Mouse (Mus musculus) forebrain, embryonic 13.5 days (tissue): Measurements from ENCODE around the gene Troap. TPM values are rescaled to one million over a fixed set of nuclear protein-coding genes. Genes with fewer than 3 reads are reported as not detected.
A peak's percentile ranks its signal among the peaks of the same experiment; 100 is the strongest.

Experiments
- ATAC-seq: fragments of 200-750 bp; cut with Nextera tagmentation; 2 replicates; pipeline ENCODE4 v1.8.0; 2017
- H3K27ac ChIP-seq: fragments of 300-500 bp; sonication (generic); 2 replicates; pipeline ENCODE4 v1.5.1; 2015; ENCODE audit warnings: inconsistent platforms, mild to moderate bottlenecking, moderate library complexity
- H3K27me3 ChIP-seq: fragments of 300-500 bp; sonication (generic); 2 replicates; pipeline ENCODE4 v1.6.1; 2015; ENCODE audit warnings: mild to moderate bottlenecking, inconsistent platforms
- H3K36me3 ChIP-seq: fragments of 300-500 bp; sonication (generic); 2 replicates; pipeline ENCODE4 v1.6.1; 2015; ENCODE audit warnings: mild to moderate bottlenecking, inconsistent platforms; ENCODE audit not compliant: poor library complexity, severe bottlenecking
- H3K4me1 ChIP-seq: fragments of 300-500 bp; sonication (generic); 2 replicates; pipeline ENCODE4 v1.6.1; 2015; ENCODE audit warnings: inconsistent platforms
- H3K4me2 ChIP-seq: fragments of 300-500 bp; sonication (generic); 2 replicates; pipeline ENCODE4 v1.6.1; 2015; ENCODE audit warnings: inconsistent platforms, mild to moderate bottlenecking, moderate library complexity
- H3K4me3 ChIP-seq: fragments of 300-500 bp; sonication (generic); 2 replicates; pipeline ENCODE4 v1.5.1; 2015; ENCODE audit warnings: mild to moderate bottlenecking, inconsistent platforms
- H3K9ac ChIP-seq: fragments of 300-500 bp; sonication (generic); 2 replicates; pipeline ENCODE4 v1.6.1; 2015; ENCODE audit warnings: mild to moderate bottlenecking, inconsistent platforms
- H3K9me3 ChIP-seq: fragments of 300-500 bp; sonication (generic); replicated peaks from 2 replicates; pipeline ENCODE4 v1.6.1; 2016; ENCODE audit warnings: inconsistent platforms
- WGBS: fragments of 180-500 bp; shearing (Covaris S2); methylation state at CpG from one replicate; pipeline ENCODE4 v1.1.7; 2015; 5-methylcytosine and 5-hydroxymethylcytosine counted together
- polyA plus RNA-seq: library from polyadenylated mRNA; unstranded; fragments of >200 nt; fragmentation: Nextera tagmentation; extraction: Ambion mirVana; gene quantifications from 2 replicates; pipeline ENCODE4 v1.2.1, GENCODE M21; 2015

Gene Troap
- polyA plus RNA-seq, 1 experiment from 2014 or later, result 38.6 TPM

DNA sequence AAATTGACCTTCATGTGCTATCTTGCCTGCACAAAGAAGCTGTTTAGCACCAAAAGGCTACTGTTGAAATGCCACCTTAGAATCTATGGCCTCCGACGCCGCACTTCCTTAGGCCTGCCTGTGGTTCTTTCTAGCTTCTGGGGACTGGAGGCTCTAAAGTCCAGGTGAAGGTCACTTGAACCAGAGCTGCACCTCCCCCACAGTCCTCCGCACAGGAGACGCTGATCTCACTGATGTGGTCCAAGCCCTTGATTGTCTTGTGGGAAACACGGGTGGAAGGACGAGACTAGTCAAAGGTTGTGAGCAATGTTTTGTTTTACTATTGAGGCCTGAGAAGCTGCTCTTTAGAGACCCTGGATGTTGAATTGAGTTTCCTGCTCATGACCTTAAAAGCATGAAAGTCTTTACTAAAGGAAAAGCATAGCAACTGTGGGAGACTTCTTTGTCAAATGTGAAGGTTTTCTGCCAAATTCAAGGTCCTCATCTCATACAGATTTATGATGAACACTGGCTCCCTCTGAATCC, 41.6 kb upstream of the Troap start:
- WGBS, result 73% methylated on average over 7 of the region's 7 CpGs
- no peak overlapping the region for H3K27ac ChIP-seq
- no peak for ATAC-seq
- 0 out of 2 replicates have a peak, but pooled peaks cover 2% of the 10 kb centered on the region for H3K27me3 ChIP-seq
- H3K4me3 ChIP-seq, result 0 out of 2 replicates have a peak overlapping the region, but pooled peaks have one; percentile 23
- no peaks in the 10 kb centered on the region for H3K9me3 ChIP-seq
- peak overlapping the region; percentile 86 for H3K4me2 ChIP-seq
- H3K4me1 ChIP-seq, result peaks cover 45% of the 10 kb centered on the region
- H3K36me3 ChIP-seq, result peaks cover 28% of the 10 kb centered on the region
- no peak overlapping the region for H3K9ac ChIP-seq

DNA sequence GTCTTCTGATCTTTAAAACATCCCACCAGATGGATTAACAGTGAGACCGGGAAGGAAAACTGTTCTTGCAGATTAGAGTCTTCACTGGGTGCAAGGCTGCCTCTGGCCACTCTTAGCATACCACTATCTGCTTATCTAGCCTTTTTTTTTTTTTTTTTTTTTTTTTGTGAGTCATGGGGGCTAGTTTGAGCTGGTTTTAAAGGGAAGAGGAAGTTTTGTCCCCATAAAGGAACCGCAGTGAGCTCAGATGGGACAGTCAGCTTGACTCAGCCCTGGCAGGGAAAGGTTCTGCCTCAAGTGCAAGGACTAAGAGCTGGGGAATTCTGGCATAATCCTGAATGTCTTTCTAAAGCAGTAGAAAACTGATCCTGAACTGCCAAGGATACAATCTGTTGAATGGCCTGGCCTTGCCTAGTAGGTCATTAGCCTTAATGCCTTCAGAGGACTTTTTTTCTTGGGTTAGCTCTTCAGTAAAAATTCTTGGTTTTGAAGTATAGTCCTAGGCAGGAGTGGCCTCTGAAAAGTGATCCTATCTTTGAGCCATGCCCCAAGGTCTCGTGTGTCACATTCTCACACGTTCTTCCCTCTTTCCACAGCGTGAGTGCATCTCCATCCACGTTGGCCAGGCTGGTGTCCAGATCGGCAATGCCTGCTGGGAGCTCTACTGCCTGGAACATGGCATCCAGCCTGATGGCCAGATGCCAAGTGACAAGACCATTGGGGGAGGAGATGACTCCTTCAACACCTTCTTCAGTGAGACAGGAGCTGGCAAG, 40.7 kb upstream of the Troap start:
- no peak overlapping the region for H3K27ac ChIP-seq
- H3K9ac ChIP-seq, result no peak overlapping the region
- no peaks in the 10 kb centered on the region for H3K9me3 ChIP-seq
- H3K4me2 ChIP-seq, result no peak overlapping the region
- no peak for ATAC-seq
- H3K36me3 ChIP-seq, result peaks cover 33% of the 10 kb centered on the region
- H3K27me3 ChIP-seq, result no peaks in the 10 kb centered on the region
- H3K4me1 ChIP-seq, result peaks cover 45% of the 10 kb centered on the region
- 89% methylated on average over 7 of the region's 7 CpGs for WGBS
- no peak overlapping the region for H3K4me3 ChIP-seq

DNA sequence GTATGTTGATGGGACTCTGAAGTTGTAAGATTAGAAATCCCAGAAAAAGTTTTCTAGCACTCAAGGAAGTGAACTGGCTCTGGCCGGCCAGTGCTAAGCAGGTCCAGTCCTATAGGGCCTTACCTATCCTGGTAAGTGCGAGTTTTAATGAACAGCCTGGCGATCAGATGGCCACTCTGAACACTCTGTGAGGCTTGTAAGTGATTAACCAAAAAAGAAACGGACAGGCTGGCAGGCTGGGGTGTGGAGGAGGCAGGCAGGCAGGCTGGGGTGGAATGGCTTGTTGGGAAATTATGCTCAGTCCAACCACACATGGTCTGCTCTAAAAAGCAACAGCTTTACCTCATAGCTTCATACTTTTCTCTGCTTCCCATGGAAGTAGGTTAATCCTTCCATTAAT, 38.9 kb upstream of the Troap start:
- ATAC-seq, result no peak
- H3K27ac ChIP-seq, result no peak overlapping the region

DNA sequence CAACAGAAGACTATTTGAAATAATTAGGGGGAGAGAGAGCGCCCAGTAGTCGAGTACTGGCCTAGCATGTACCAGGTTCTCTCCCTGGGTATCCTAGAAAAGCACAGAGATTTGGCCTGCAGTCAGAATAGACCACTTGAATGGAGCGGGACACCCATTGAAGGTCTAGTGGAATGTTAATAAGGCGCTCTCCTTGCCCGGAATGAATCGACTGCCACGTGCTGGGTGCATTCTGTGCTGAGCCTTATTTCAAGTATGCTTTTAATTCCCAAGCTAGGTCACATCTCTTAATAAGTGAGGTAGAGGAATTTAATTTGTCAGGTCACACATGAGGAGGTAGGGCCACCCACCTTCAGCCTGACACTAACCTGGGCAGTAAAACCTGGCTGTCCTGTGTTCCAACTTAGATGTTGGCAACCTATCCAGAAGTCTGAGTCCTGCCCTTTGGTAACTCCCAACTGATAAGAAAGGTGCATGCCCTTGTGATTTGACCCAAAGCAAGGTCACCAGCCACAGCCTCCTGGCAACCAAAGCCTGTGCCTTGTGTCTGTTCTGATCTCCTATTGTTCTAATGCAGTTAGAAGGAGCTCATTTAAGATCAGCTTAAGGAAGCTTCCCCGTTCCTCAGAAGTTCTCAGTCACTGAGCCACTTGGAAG, 38.0 kb upstream of the Troap start:
- H3K9me3 ChIP-seq, result no peaks in the 10 kb centered on the region
- no peak overlapping the region for H3K27ac ChIP-seq
- ATAC-seq, result no peak
- H3K4me1 ChIP-seq, result peaks cover 35% of the 10 kb centered on the region
- H3K9ac ChIP-seq, result no peak overlapping the region
- WGBS, result 79% methylated on average over 8 of the region's 8 CpGs
- no peak overlapping the region for H3K4me2 ChIP-seq
- no peak overlapping the region for H3K4me3 ChIP-seq
- no peaks in the 10 kb centered on the region for H3K27me3 ChIP-seq
- H3K36me3 ChIP-seq, result peaks cover 33% of the 10 kb centered on the region

More for the DNA sequence above, 38.9 kb upstream of the Troap start:
- Histone ChIP-seq H3K36me3 (peaks cover 33% of the 10 kb centered on the region), H3K9ac (no peak overlapping the region), H3K4me2 (no peak overlapping the region), H3K27me3 (no peaks in the 10 kb centered on the region), H3K4me3 (no peak overlapping the region), H3K4me1 (peaks cover 31% of the 10 kb centered on the region), H3K9me3 (no peaks in the 10 kb centered on the region)
- WGBS, result 85% methylated on average over 4 of the region's 4 CpGs

DNA sequence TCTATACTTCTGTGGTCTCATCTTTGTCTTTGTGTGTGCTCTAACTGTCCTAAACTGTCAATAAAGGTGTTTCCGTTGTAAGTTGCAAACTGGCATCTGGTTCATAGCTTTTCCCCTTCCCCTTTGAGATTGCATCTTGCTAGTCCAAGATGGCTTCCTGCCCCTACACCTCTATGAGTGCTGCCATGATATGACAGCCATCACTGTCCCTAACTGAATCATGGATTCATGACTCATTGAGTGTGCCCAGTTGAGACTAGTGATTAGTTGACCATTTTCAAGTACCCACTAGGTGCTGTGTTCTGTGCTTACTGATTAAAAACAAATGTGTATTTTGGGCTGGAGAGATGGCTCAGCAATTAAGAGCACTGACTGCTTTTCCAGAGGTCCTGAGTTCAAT, 36.4 kb upstream of the Troap start:
- H3K4me3 ChIP-seq, result no peak overlapping the region
- 88% methylated on average over 1 of the region's 1 CpGs for WGBS
- peaks cover 33% of the 10 kb centered on the region for H3K36me3 ChIP-seq
- no peaks in the 10 kb centered on the region for H3K27me3 ChIP-seq
- no peak for ATAC-seq
- no peak overlapping the region for H3K9ac ChIP-seq
- H3K9me3 ChIP-seq, result no peaks in the 10 kb centered on the region
- H3K4me1 ChIP-seq, result peaks cover 25% of the 10 kb centered on the region
- no peak overlapping the region for H3K27ac ChIP-seq
- no peak overlapping the region for H3K4me2 ChIP-seq

DNA sequence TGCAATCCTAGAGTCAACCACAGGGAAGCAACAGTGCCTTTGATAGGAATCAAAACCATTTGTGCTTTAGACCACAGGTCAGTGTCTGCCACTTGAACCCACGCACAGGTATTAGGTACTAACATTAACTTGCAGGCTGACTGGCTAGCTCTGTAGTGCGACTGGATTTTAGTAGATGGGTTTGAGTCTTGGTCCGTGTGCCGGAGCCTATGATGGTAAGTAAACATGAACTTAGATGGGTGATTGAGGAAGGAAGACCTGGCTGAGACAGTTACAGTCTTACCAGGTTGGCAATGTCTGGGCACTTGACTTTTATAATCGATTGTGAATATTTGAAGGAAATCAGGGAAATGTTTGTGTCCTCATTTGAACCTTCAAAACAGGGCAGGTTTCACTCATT, 35.6 kb upstream of the Troap start:
- 94% methylated on average over 5 of the region's 5 CpGs for WGBS

DNA sequence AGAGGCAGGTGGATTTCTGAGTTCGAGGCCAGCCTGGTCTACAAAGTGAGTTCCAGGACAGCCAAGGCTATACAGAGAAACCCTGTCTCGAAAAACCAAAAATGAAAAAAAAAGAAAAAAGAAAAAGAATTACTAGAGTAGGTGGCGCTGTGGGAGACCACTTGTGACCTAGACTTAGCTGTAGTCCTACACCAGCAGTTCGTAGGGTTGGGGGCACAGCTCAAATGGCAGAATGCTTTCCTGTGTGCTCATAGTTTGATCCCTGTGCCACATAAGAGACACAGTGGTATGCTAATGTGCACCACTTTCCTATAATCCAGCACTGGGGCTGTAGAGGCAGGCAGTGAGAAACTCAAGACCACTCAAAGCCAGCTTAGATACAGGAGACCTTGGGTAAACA, 35.1 kb upstream of the Troap start:
- Histone ChIP-seq H3K4me2 (no peak overlapping the region), H3K36me3 (peaks cover 29% of the 10 kb centered on the region), H3K9ac (no peak overlapping the region), H3K4me3 (no peak overlapping the region), H3K27ac (no peak overlapping the region), H3K4me1 (peaks cover 16% of the 10 kb centered on the region), H3K9me3 (no peaks in the 10 kb centered on the region), H3K27me3 (no peaks in the 10 kb centered on the region)
- WGBS, result 86% methylated on average over 4 of the region's 4 CpGs
- ATAC-seq, result no peak

More for the DNA sequence above, 35.6 kb upstream of the Troap start:
- Histone ChIP-seq H3K27ac (no peak overlapping the region), H3K9ac (no peak overlapping the region), H3K9me3 (no peaks in the 10 kb centered on the region), H3K36me3 (peaks cover 30% of the 10 kb centered on the region), H3K4me3 (no peak overlapping the region), H3K27me3 (no peaks in the 10 kb centered on the region), H3K4me2 (no peak overlapping the region), H3K4me1 (peaks cover 17% of the 10 kb centered on the region)
- no peak for ATAC-seq

DNA sequence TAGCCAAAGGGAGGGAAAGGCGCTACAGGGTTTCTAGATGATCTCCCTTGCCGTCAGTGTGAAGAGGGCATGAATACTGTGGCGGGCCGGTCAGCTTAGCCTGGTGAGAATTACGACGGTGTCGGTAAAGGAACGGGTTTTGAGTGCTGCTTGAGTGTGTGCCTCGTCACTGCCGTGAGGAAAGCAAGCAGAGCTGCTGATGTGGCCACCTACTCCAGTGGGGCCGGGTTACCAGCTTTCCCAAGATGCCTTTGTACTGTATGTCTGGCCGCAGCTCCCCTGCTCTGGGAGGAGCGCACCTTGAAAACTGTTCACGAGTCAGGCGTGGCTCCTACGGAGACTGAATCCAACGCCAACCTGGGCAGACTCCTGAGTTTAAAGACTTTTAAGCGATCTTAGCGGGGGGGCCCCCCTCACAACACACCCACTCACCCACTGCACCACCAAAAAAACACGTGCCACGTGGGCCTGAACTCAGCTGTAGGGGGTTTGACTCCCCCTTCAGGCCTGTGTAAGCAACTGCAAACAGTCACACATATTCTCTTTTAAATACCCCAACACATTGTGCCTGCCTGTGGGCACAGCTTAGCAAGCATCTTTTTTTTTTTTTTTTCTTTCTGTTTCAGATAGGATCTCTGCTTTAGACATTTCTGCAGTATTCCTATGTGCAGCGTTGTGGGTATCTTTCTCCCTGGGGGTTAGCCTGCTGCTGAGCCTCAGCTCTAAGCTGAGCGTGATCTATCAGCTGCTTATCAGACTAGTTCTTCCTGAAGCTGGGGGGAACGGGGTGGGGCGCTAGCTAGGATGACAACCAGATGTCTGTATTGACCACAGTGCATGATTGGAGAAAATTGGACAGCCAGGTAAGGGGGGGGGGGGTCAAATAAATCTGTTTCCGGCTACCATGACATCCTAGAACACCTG, 34.1 kb upstream of the Troap start:
- no peak overlapping the region for H3K9ac ChIP-seq
- peaks cover 22% of the 10 kb centered on the region for H3K4me1 ChIP-seq
- no peaks in the 10 kb centered on the region for H3K9me3 ChIP-seq
- H3K4me3 ChIP-seq, result no peak overlapping the region
- no peaks in the 10 kb centered on the region for H3K27me3 ChIP-seq
- peaks cover 21% of the 10 kb centered on the region for H3K36me3 ChIP-seq
- WGBS, result 72% methylated on average over 26 of the region's 26 CpGs
- no peak for ATAC-seq
- 0 out of 2 replicates have a peak overlapping the region, but pooled peaks have one; percentile 21 for H3K27ac ChIP-seq
- H3K4me2 ChIP-seq, result peak overlapping the region; percentile 39

DNA sequence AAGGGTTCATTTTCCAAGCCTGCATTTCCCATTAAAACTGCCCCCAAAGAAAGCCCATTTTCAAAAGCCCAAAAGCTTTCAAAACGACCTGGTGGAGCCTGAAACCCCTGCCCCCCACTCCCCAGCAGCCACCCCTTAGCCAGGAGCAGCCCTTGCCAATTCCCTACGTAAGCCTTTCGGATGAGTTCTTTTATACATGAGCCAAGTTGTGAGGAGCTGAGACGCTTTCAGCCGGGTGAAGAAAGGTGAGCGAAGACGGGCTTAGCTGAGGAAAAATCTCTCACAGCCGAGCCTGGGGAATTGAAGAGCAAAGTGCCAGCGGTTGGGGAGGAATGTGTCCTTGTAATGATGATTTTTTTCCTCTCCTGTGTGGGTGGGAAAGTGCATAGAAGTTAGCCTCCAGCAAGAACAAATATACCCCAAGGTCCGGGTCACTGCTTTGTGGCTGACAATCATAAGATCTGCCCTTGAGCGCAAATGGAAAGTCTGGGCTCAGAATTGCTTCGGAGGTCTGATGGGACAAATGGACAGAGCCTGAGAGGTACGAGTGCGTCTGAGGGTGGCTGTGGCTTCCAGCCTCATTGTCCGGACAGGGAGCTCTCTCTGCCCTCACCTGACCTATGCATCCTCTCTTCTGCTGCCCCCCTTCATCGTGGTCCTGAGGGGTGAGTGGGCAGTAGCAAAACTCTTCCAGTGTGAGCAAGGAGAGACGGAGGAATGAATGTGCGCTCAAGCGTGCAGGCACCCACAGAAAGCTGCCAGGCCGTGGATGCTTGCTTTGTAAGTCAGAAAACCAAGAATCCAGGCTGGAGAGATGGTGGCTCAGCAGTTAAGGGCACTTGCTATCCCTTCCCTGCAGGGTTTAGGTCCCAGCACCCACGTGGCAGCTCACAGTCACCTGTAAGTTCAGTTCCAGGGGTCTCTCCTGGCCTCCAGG, 33.2 kb upstream of the Troap start:
- ATAC-seq, result no peak
- Histone ChIP-seq H3K9me3 (no peaks in the 10 kb centered on the region), H3K4me3 (peak overlapping the region; percentile 2; the same call in 1 of the 2 replicates)

DNA sequence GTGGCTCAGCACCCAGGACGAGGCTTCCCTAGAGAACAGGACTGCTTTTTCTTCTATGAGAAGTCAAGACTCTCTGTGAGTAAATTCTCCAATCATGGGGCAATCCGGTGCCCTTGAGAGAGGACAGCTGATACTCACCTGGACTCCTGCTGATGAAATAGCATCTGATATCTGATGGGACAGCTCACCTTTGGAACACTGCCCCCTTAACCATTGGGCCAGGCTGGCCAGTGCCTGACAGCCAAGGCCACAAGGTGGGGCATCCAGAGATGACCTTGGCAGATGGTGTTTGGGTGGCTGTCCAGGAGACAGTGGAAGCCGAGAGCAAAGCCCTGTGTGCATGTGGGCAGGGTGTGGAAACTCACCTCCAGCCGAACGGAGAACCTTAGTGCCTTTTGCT, 32.0 kb upstream of the Troap start:
- no peaks in the 10 kb centered on the region for H3K27me3 ChIP-seq
- no peak for ATAC-seq
- H3K4me1 ChIP-seq, result peaks cover 22% of the 10 kb centered on the region
- H3K9ac ChIP-seq, result no peak overlapping the region
- no peaks in the 10 kb centered on the region for H3K9me3 ChIP-seq
- no peak overlapping the region for H3K4me2 ChIP-seq
- no peak overlapping the region for H3K27ac ChIP-seq
- H3K36me3 ChIP-seq, result peaks cover 5% of the 10 kb centered on the region
- H3K4me3 ChIP-seq, result no peak overlapping the region
- 80% methylated on average over 5 of the region's 5 CpGs for WGBS

More for the DNA sequence above, 33.2 kb upstream of the Troap start:
- Histone ChIP-seq H3K9ac (peak overlapping the region; percentile 22; the same call in 1 of the 2 replicates), H3K4me1 (peaks cover 22% of the 10 kb centered on the region), H3K36me3 (peaks cover 12% of the 10 kb centered on the region), H3K27ac (peak overlapping the region; percentile 68), H3K27me3 (no peaks in the 10 kb centered on the region), H3K4me2 (peak overlapping the region; percentile 39)
- WGBS, result 31% methylated on average over 21 of the region's 21 CpGs

DNA sequence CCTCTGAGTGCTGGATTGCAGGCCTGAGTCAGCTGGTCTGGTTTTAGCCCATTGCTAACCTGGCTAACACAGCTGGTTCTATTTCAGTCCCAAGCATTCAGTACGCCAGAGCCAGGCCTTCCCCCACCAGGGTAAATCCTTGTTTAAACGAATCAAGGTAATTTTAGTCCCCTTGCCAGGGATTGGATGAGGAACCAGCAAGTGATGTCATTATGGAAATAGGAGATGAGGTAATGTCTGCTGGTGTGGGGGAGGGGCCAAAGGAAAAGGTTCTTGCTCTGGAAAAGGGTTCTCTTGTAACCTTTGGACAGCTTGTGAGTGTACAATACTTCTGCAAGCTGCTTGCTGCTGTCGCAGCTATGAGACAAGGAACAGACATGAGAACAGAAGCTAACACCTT, 29.5 kb upstream of the Troap start:
- Histone ChIP-seq H3K9ac (no peak overlapping the region), H3K9me3 (no peaks in the 10 kb centered on the region), H3K27me3 (no peaks in the 10 kb centered on the region), H3K4me2 (no peak overlapping the region), H3K4me1 (peaks cover 22% of the 10 kb centered on the region), H3K27ac (no peak overlapping the region), H3K36me3 (no peaks in the 10 kb centered on the region), H3K4me3 (no peak overlapping the region)
- WGBS, result 31% methylated on average over 3 of the region's 3 CpGs
- ATAC-seq, result no peak; the same call in 1 of the 2 replicates
